Mouse (Mus musculus): ENCODE measurements around the gene Stac3.

GRCm38 (mm10) chr10:127500042-127500441 is 1.4 kb upstream of the Stac3 start:
- TF ChIP-seq CTCF (IDR thresholded peaks at IDR 0.05; ENCODE audit: borderline replicate concordance, extremely low read depth, insufficient read depth, insufficient read length) (no peak), POLR2A (IDR thresholded peaks at IDR 0.05; ENCODE audit: borderline replicate concordance, extremely low read depth, insufficient read depth, insufficient read length, poor library complexity, severe bottlenecking) (no peak)
